Mouse (Mus musculus): ENCODE measurements at regions not wholly inside any gene's neighbourhood (a gene's known extent, or its start where the extent isn't known, plus 50 kb on each side); places are given as distances from the start of the nearest gene placed in this dataset.
"Not testable (repeated sequence)": the region's sequence is repeated elsewhere in the genome, so short reads cannot be mapped to it uniquely, and the experiment has no call there.

GRCm38 (mm10) chrX:95366995-95367394 is 77.7 kb downstream of the Amer1 start:
- no peak for DNase-seq

- not testable (repeated sequence) for DNase-seq
These were observed 79.3 kb downstream of the Amer1 start for GRCm38 (mm10) chrX:95365326-95365725.

- DNase-seq, result peak in 1 of 2 experiments; percentile 6
These were observed 85.6 kb downstream of the Amer1 start for GRCm38 (mm10) chrX:95359053-95359452.
